Mouse (Mus musculus) adrenal gland, adult 2 months (tissue): ENCODE measurements around the gene Taar3. TPM values are rescaled to one million over a fixed set of nuclear protein-coding genes. Genes with fewer than 3 reads are reported as not detected.

Experiments used
- DNase-seq: peaks from one replicate; pipeline ENCODE4 v3.0.0; 2021
- polyA plus RNA-seq: library from polyadenylated mRNA; depleted of rRNA; stranded (reverse); fragments of >200 nt; gene quantifications from 2 replicates; pipeline ENCODE4 v1.2.3, GENCODE M21; 2012; rRNA removed
- total RNA-seq, 2 experiments: library from RNA; stranded (reverse); gene quantifications; 2 replicates each; pipeline ENCODE4 v1.2.3; 2021

Taar3 gene
- total and polyA plus RNA-seq, 3 experiments: not detected

GRCm38 (mm10) chr10:23999639-24000038 lies 50.3 kb downstream of the Taar3 start, which contains the start of gene Taar7b:
Taar7b (plus strand) TSS chr10:23999939.
- DNase-seq: no peak

Other genes with a start within 250 kb of the Taar3 start
- gene Rps12, start 162.3 kb upstream of the Taar3 start, total RNA-seq: 100 to 1,000 TPM; 531 to 586 TPM
- gene Rps12, start 162.3 kb upstream of the Taar3 start, polyA plus RNA-seq: 612 and 712 TPM in 2 replicates
- gene Slc18b1, start 152.6 kb upstream of the Taar3 start, total RNA-seq: 10 to 100 TPM; 24.6 to 37.9 TPM
- 16.4 and 17.1 TPM in 2 replicates for gene Slc18b1, start 152.6 kb upstream of the Taar3 start, polyA plus RNA-seq
- gene Vnn3, start 98.1 kb upstream of the Taar3 start, total RNA-seq: 10 to 100 TPM in 1 of 2 experiments, 1 to 10 TPM in 1; 6.1 to 57.5 TPM
- 20.1 and 46.8 TPM in 2 replicates for gene Vnn3, start 98.1 kb upstream of the Taar3 start, polyA plus RNA-seq
- gene Vnn1, start 54.9 kb upstream of the Taar3 start, total RNA-seq: 10 to 100 TPM; 22.7 to 49.8 TPM
- gene Vnn1, start 54.9 kb upstream of the Taar3 start, polyA plus RNA-seq: 13.8 and 19.2 TPM in 2 replicates
- not detected for gene Taar1, start 29.2 kb upstream of the Taar3 start, total RNA-seq
- not detected in 2 replicates for gene Taar1, start 29.2 kb upstream of the Taar3 start, polyA plus RNA-seq
- gene Taar2, start 11.0 kb upstream of the Taar3 start, total RNA-seq: not detected
- gene Taar2, start 11.0 kb upstream of the Taar3 start, polyA plus RNA-seq: not detected in 2 replicates
- not detected for gene Taar4, start 10.9 kb downstream of the Taar3 start, total RNA-seq
- not detected in 2 replicates for gene Taar4, start 10.9 kb downstream of the Taar3 start, polyA plus RNA-seq
- gene Taar5, start 21.1 kb downstream of the Taar3 start, total RNA-seq: not detected
- not detected in 2 replicates for gene Taar5, start 21.1 kb downstream of the Taar3 start, polyA plus RNA-seq
- gene Taar6, start 36.1 kb downstream of the Taar3 start, total RNA-seq: not detected
- gene Taar6, start 36.1 kb downstream of the Taar3 start, polyA plus RNA-seq: not detected in 2 replicates
- not detected for gene Taar7a, start 43.9 kb downstream of the Taar3 start, total RNA-seq
- gene Taar7a, start 43.9 kb downstream of the Taar3 start, polyA plus RNA-seq: not detected in 2 replicates
- not detected for gene Taar7b, start 50.4 kb downstream of the Taar3 start, total RNA-seq
- gene Taar7b, start 50.4 kb downstream of the Taar3 start, polyA plus RNA-seq: not detected in 2 replicates
- not detected for gene Taar7d, start 77.7 kb downstream of the Taar3 start, total RNA-seq
- not detected in 2 replicates for gene Taar7d, start 77.7 kb downstream of the Taar3 start, polyA plus RNA-seq
- gene Taar7e, start 88.1 kb downstream of the Taar3 start, total RNA-seq: not detected
- not detected in 2 replicates for gene Taar7e, start 88.1 kb downstream of the Taar3 start, polyA plus RNA-seq
- gene Taar7f, start 100.0 kb downstream of the Taar3 start, total RNA-seq: not detected
- not detected in 2 replicates for gene Taar7f, start 100.0 kb downstream of the Taar3 start, polyA plus RNA-seq
- not detected for gene Taar8a, start 126.9 kb downstream of the Taar3 start, total RNA-seq
- gene Taar8a, start 126.9 kb downstream of the Taar3 start, polyA plus RNA-seq: not detected in 2 replicates
- not detected for gene Taar8b, start 142.7 kb downstream of the Taar3 start, total RNA-seq
- not detected in 2 replicates for gene Taar8b, start 142.7 kb downstream of the Taar3 start, polyA plus RNA-seq
- gene Taar8c, start 152.4 kb downstream of the Taar3 start, total RNA-seq: not detected
- not detected in 2 replicates for gene Taar8c, start 152.4 kb downstream of the Taar3 start, polyA plus RNA-seq
- gene Taar9, start 160.0 kb downstream of the Taar3 start, total RNA-seq: not detected
- gene Taar9, start 160.0 kb downstream of the Taar3 start, polyA plus RNA-seq: not detected in 2 replicates
- gene Stx7, start 199.7 kb downstream of the Taar3 start, total RNA-seq: 100 to 1,000 TPM; 115 to 182 TPM
- gene Stx7, start 199.7 kb downstream of the Taar3 start, polyA plus RNA-seq: 48.7 and 66.3 TPM in 2 replicates